ENCODE assay signal across 14 mouse cellular contexts in genomic region chr6:112742297-112742696, GRCm38 (mm10). TPM values are rescaled to one million over a fixed set of nuclear protein-coding genes. Genes with fewer than 3 reads are reported as not detected.
A peak's percentile ranks its signal among the peaks of the same experiment; 100 is the strongest.
DNase-seq lines count a peak whose midpoint lies in the region; ATAC-seq and TF ChIP-seq lines count a peak whose summit lies in the region.
"Had no signal": no experiment of that assay in that cellular context is flagged by ENCODE, and none has a peak within 500 bp of the region (broad histone marks: within the 10 kb centered on the region; RNA-seq: fewer than 3 reads in every experiment).

No protein-coding gene starts in this region.

- no peaks in the 10 kb centered on the region for H3K4me1 ChIP-seq in forebrain, postnatal 0 days (ENCODE audit: insufficient read depth)
- H3K4me1 ChIP-seq in forebrain, embryonic 10.5 days: no peaks in the 10 kb centered on the region

- no peak overlapping the region for H3K4me3 ChIP-seq in forebrain, postnatal 0 days (ENCODE audit: low read depth, low read length)
- H3K4me3 ChIP-seq in forebrain, embryonic 10.5 days: no peak overlapping the region
- H3K4me3 ChIP-seq: myocyte had no signal

- peaks cover 57% of the 10 kb centered on the region for H3K36me3 ChIP-seq in forebrain, postnatal 0 days (ENCODE audit: insufficient read depth)
- H3K36me3 ChIP-seq in forebrain, embryonic 10.5 days (replicated peaks): peaks cover 95% of the 10 kb centered on the region

- H3K9me3 ChIP-seq in forebrain, postnatal 0 days (ENCODE audit: low read length): no peaks in the 10 kb centered on the region
- no peaks in the 10 kb centered on the region for H3K9me3 ChIP-seq in forebrain, embryonic 10.5 days

- WGBS in forebrain, postnatal 0 days: 82% methylated on average over 2 of the region's 2 CpGs
- WGBS in forebrain, embryonic 10.5 days: 82% methylated on average over 2 of the region's 2 CpGs

- H3K27me3 ChIP-seq in forebrain, postnatal 0 days (ENCODE audit: insufficient read depth, low read length): no peaks in the 10 kb centered on the region
- H3K27me3 ChIP-seq in forebrain, embryonic 10.5 days (ENCODE audit: poor library complexity, severe bottlenecking): no peaks in the 10 kb centered on the region
- H3K27me3 ChIP-seq: Patski had no signal

- H3K9ac ChIP-seq in forebrain, postnatal 0 days: no peak overlapping the region

- no peak overlapping the region for H3K4me2 ChIP-seq in forebrain, postnatal 0 days (ENCODE audit: low read depth)

- peak; percentile 44 for TF ChIP-seq CTCF in forebrain, postnatal 0 days (IDR thresholded peaks at IDR 0.05; ENCODE audit: low read depth)

- DNase-seq in forebrain, postnatal 0 days: no peak
- DNase-seq in forebrain, embryonic 10.5 days (ENCODE audit: extremely low spot score, low spot score): no peak
- peak; percentile 8 for DNase-seq in kidney, postnatal 14 days
- no peak for DNase-seq in kidney, postnatal 25 days
- DNase-seq in 3T3-L1 (ENCODE audit: low read depth, low spot score): peak; percentile 48
- DNase-seq in brain, adult 2 months (ENCODE audit: low read depth, low spot score): peak; percentile 51
- DNase-seq in embryo, embryonic 11 days: no peak
- DNase-seq: adrenal gland, adult 8-10 months; heart, adult 11 months; lung, postnatal 14 days; thymus, postnatal 4 days had no signal

- H3K27ac ChIP-seq in forebrain, postnatal 0 days (ENCODE audit: low read depth, low read length): 0 out of 2 replicates have a peak overlapping the region, but pooled peaks have one; percentile 40
- no peak overlapping the region for H3K27ac ChIP-seq in forebrain, embryonic 10.5 days

- ATAC-seq in forebrain, postnatal 0 days: peak; percentile 56
- no peak for ATAC-seq in megakaryocyte, adult 5-6 weeks (ENCODE audit: poor library complexity, severe bottlenecking)
- ATAC-seq: Patski had no signal

RNA-seq across cellular contexts. Expression of gene Rad18, which starts 45.8 kb away (rescaled TPM):
- 8.8 and 9.1 TPM in 2 replicates for total RNA-seq in forebrain, postnatal 0 days (2014; rRNA removed)
- 9.0 and 12.9 TPM in 2 replicates for polyA plus RNA-seq in forebrain, postnatal 0 days (2015; fragmentation: Nextera tagmentation; extraction: Ambion mirVana)
- polyA plus RNA-seq in forebrain, embryonic 10.5 days (2016; fragmentation: Nextera tagmentation; extraction: Ambion mirVana): 64.2 and 65.6 TPM in 2 replicates
- 21.1 and 24.8 TPM in 2 replicates for total RNA-seq in megakaryocyte, adult 5-6 weeks (2015)
- 20.7 and 25.3 TPM in 2 replicates for total RNA-seq in megakaryocyte, adult 5-6 weeks (2017)

Comparison
In these comparisons a context has a peak if more than half of its experiments do, and no peak if none do; other contexts are left out.
1. DNase-seq: peak in kidney, postnatal 14 days (single experiment), 3T3-L1 (single experiment) and brain, adult 2 months (single experiment); none in forebrain, postnatal 0 days (single experiment), forebrain, embryonic 10.5 days (single experiment), kidney, postnatal 25 days (0 of 2) and embryo, embryonic 11 days (single experiment).